Mouse (Mus musculus) stomach, postnatal 0 days (tissue): ENCODE results near the gene Gm14085. TPM values are rescaled to one million over a fixed set of nuclear protein-coding genes. Genes with fewer than 3 reads are reported as not detected.

Source experiments
- ATAC-seq: fragments of 200-750 bp; cut with Nextera tagmentation; 2 replicates; pipeline ENCODE4 v1.8.0; 2017; ENCODE audit not compliant: low FRiP score, low TSS enrichment
- DNase-seq: peaks from one replicate; pipeline ENCODE4 v3.0.0-alpha.2; 2016; ENCODE audit warnings: low spot score
- H3K27ac ChIP-seq: fragments of 300-500 bp; sonication (generic); replicated peaks from 2 replicates; pipeline ENCODE4 v1.5.1; 2014; ENCODE audit warnings: mild to moderate bottlenecking, control low read depth
- H3K27me3 ChIP-seq: fragments of 300-500 bp; sonication (generic); 2 replicates; pipeline ENCODE4 v1.6.1; 2014; ENCODE audit warnings: low read length; ENCODE audit not compliant: control insufficient read depth, insufficient read depth
- H3K36me3 ChIP-seq: fragments of 300-500 bp; sonication (generic); 2 replicates; pipeline ENCODE4 v1.6.1; 2014; ENCODE audit warnings: low read length, mixed read lengths; ENCODE audit not compliant: control insufficient read depth, insufficient read depth
- H3K4me1 ChIP-seq: fragments of 300-500 bp; sonication (generic); replicated peaks from 2 replicates; pipeline ENCODE4 v1.6.1; 2014; ENCODE audit warnings: antibody characterized with exemption; ENCODE audit not compliant: control insufficient read depth, insufficient read depth
- H3K4me2 ChIP-seq: fragments of 300-500 bp; sonication (generic); replicated peaks from 2 replicates; pipeline ENCODE4 v1.6.1; 2014; ENCODE audit warnings: low read depth, mild to moderate bottlenecking, control low read depth, moderate library complexity
- H3K4me3 ChIP-seq: fragments of 300-500 bp; sonication (generic); 2 replicates; pipeline ENCODE4 v1.5.1; 2014; ENCODE audit warnings: low read depth, low read length, control low read depth
- H3K9ac ChIP-seq: fragments of 300-500 bp; sonication (generic); 2 replicates; pipeline ENCODE4 v1.6.1; 2014; ENCODE audit warnings: mild to moderate bottlenecking, low read length, control low read depth, mixed read lengths
- H3K9me3 ChIP-seq: fragments of 300-500 bp; sonication (generic); 2 replicates; pipeline ENCODE4 v1.6.1; 2016; ENCODE audit warnings: low read length; ENCODE audit not compliant: control insufficient read depth
- CTCF ChIP-seq: IDR thresholded peaks from 2 replicates; pipeline ENCODE4 v1.5.1; 2016; ENCODE audit warnings: antibody characterized with exemption, low read depth, mild to moderate bottlenecking, moderate library complexity
- EP300 ChIP-seq: optimal IDR thresholded peaks from 2 replicates; pipeline ENCODE3; 2016; ENCODE audit warnings: antibody characterized with exemption
- WGBS: fragments of 180-500 bp; shearing (Covaris S2); extraction: QIAGEN DNeasy Blood & Tissue Kit; methylation state at CpG from one replicate; pipeline ENCODE4 v1.1.7; 2014; 5-methylcytosine and 5-hydroxymethylcytosine counted together
- polyA plus RNA-seq: library from polyadenylated mRNA; unstranded; fragments of >200 nt; fragmentation: Nextera tagmentation; extraction: Ambion mirVana; gene quantifications from 2 replicates; pipeline ENCODE4 v1.2.1, GENCODE M21; 2015

Gm14085 gene
- polyA plus RNA-seq, 1 experiment from 2014 or later = not detected

DNA sequence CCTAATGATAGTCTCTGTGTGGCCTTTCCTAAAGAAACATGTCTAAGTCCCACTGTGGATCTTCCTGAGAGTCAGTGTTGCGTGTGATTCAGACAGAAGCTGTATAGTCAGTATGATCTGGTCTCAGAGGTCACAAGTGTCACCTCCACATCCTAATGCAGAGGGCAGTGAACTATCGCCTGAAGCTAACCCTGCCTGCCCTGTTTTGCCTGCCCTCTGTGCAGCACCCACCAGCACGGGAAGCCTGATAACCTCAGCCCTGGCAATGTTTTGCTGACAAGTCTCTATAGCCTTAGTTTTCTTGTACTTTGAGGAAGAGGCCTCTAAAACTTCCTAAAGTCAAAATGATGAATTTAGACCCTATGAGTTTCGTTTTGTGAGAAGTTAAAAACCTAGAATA, 85.7 kb downstream of the Gm14085 start:
- WGBS = 80% methylated on average over 4 of the region's 4 CpGs
- TF ChIP-seq EP300 = no peak
- H3K27ac ChIP-seq = no peak overlapping the region
- no peak overlapping the region for H3K4me2 ChIP-seq
- no peaks in the 10 kb centered on the region for H3K4me1 ChIP-seq
- H3K9ac ChIP-seq = no peak overlapping the region
- H3K9me3 ChIP-seq = no peaks in the 10 kb centered on the region
- H3K4me3 ChIP-seq = no peak overlapping the region
- ATAC-seq (no peak), DNase-seq (no peak)
- H3K27me3 ChIP-seq = no peaks in the 10 kb centered on the region
- H3K36me3 ChIP-seq = no peaks in the 10 kb centered on the region

DNA sequence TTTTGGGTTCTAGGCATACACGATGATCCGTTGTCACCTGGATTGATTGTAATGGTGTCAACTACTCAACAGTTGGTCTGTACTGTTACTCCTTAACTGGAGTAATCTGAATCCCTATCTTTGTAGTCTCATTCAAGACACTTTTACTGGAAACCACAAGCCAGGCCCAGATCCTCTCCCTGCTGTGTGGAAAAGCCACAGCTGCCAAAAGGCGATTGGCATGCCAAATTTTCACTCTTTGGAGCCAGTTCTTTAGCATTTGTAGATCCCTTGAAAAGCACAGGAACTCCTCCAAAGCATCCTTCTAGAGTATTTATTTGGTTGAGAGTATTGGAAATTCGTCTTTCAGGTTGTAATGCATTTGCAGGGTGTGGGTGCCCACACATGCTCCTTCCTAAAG, 86.6 kb downstream of the Gm14085 start:
- H3K9me3 ChIP-seq = no peaks in the 10 kb centered on the region
- ATAC-seq = no peak
- H3K27me3 ChIP-seq = no peaks in the 10 kb centered on the region
- H3K4me3 ChIP-seq = no peak overlapping the region
- 72% methylated on average over 4 of the region's 4 CpGs for WGBS
- TF ChIP-seq EP300 (no peak), CTCF (no peak)
- no peak overlapping the region for H3K4me2 ChIP-seq
- H3K36me3 ChIP-seq = no peaks in the 10 kb centered on the region
- no peak overlapping the region for H3K9ac ChIP-seq
- H3K27ac ChIP-seq = no peak overlapping the region
- H3K4me1 ChIP-seq = no peaks in the 10 kb centered on the region
- no peak for DNase-seq

DNA sequence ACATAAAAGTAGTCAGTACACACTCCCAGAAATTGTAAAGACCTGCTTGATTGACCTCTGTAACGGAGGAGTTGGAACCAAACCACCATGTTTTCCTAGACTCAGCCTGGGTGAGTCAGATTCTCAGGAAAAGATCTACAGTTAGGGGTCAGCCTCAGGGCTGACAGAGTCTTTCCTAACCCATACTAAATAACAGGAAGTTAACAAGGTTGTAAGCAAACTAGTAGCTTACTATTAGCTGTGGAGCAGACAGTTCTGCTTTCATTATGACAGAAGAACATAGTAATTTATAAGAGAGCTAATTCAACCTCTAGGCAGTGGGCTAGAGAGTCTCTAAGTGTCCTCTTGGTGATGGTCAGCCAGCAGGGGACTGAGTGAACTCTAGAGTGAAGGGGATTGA, 87.7 kb downstream of the Gm14085 start:
- Histone ChIP-seq H3K27me3 (no peaks in the 10 kb centered on the region), H3K4me1 (no peaks in the 10 kb centered on the region), H3K4me3 (no peak overlapping the region), H3K4me2 (no peak overlapping the region), H3K9me3 (no peaks in the 10 kb centered on the region), H3K9ac (no peak overlapping the region), H3K36me3 (no peaks in the 10 kb centered on the region), H3K27ac (no peak overlapping the region)
- TF ChIP-seq CTCF = no peak
- no peak for TF ChIP-seq EP300
- 71% methylated on average over 1 of the region's 1 CpGs for WGBS
- no peak for DNase-seq
- no peak for ATAC-seq

DNA sequence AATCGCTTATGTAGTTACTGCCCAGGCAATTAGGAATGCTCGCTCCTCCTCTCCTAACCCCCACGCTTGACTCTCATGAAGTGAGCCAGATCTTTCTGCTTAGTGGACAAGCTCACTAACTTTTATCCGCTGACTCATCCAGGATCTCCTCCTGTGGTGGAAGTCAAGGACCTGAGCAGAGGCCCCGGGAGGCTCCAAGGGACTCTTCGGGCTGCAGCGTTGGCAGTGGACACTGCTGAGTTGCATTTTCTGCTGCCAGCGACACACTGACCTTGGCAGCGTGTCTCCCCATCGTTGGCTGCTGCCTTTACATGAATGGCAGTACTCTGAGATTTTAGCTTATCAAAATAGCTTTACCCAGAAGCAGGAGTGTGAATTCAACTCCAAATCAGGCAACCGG, 90.7 kb downstream of the Gm14085 start:
- Histone ChIP-seq H3K36me3 (no peaks in the 10 kb centered on the region), H3K9me3 (no peaks in the 10 kb centered on the region), H3K4me1 (no peaks in the 10 kb centered on the region), H3K27me3 (no peaks in the 10 kb centered on the region), H3K27ac (no peak overlapping the region), H3K4me3 (no peak overlapping the region), H3K9ac (no peak overlapping the region), H3K4me2 (no peak overlapping the region)
- WGBS = 57% methylated on average over 11 of the region's 11 CpGs
- no peak for ATAC-seq
- no peak for TF ChIP-seq CTCF
- no peak for TF ChIP-seq EP300
- no peak for DNase-seq

DNA sequence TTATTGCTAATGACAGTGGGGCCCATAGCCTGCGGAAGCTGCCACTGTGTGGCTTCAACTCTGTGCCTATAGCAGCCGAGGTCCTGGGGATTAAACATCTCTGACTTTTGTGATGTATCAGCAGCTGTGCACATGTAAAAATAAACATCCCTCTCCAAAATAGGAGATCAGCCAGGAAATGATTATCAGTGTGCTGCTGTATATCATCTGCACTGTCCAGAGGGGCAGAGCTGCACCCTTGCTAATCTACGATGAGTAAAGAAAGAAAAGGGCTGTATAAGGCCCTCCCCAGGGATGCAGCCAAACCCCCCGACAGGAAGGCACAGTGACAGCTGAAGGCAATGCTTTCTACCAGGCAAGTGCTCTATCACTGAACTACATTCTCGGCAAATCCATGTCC, 91.6 kb downstream of the Gm14085 start:
- ATAC-seq = no peak
- 21% methylated on average over 5 of the region's 5 CpGs for WGBS

DNA sequence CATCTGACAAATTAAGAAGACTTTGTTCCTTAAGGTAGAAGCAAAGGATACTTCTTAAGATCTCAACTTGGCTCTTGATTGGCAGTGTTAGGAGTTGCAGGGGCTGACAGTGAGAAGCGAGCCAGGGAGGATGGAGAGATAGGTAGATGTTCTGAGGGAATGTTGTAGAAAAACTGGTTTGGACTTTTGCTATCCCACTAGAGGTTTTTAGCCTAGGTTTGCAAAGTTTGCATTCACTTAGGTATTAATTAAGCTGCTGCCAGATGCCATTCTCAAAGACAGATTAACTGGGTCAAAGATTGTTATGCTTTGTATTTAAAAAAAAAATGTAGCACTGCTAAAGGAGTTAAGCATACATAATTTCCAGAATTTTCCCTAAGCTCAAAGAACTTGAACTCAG, 92.6 kb downstream of the Gm14085 start:
- Histone ChIP-seq H3K27ac (no peak overlapping the region), H3K4me2 (no peak overlapping the region), H3K9me3 (no peaks in the 10 kb centered on the region), H3K9ac (no peak overlapping the region), H3K4me3 (no peak overlapping the region), H3K36me3 (no peaks in the 10 kb centered on the region), H3K27me3 (no peaks in the 10 kb centered on the region), H3K4me1 (0 out of 2 replicates have a peak, but pooled peaks cover 3% of the 10 kb centered on the region)
- TF ChIP-seq EP300 (no peak), CTCF (no peak)
- no peak for ATAC-seq
- WGBS = 57% methylated on average over 1 of the region's 1 CpGs
- DNase-seq = no peak

More for the DNA sequence above, 91.6 kb downstream of the Gm14085 start:
- Histone ChIP-seq H3K9ac (no peak overlapping the region), H3K27me3 (no peaks in the 10 kb centered on the region), H3K9me3 (no peaks in the 10 kb centered on the region), H3K4me3 (no peak overlapping the region), H3K4me2 (no peak overlapping the region; the same call in 1 of the 2 replicates), H3K36me3 (no peaks in the 10 kb centered on the region), H3K27ac (no peak overlapping the region), H3K4me1 (0 out of 2 replicates have a peak, but pooled peaks cover 2% of the 10 kb centered on the region)
- no peak for DNase-seq
- TF ChIP-seq CTCF = no peak
- no peak for TF ChIP-seq EP300

Other genes with a start within 250 kb of the Gm14085 start
- gene Duox2, start 186.5 kb upstream of the Gm14085 start, polyA plus RNA-seq = 15.2 and 17.2 TPM in 2 replicates
- 98.8 and 101 TPM in 2 replicates for gene Duoxa2, start 186.0 kb upstream of the Gm14085 start, polyA plus RNA-seq
- 17.3 and 19.4 TPM in 2 replicates for gene Duoxa1, start 171.2 kb upstream of the Gm14085 start, polyA plus RNA-seq
- gene Duox1, start 169.3 kb upstream of the Gm14085 start, polyA plus RNA-seq = 3.5 and 4.3 TPM in 2 replicates
- 1.6 and 1.7 TPM in 2 replicates for gene Shf, start 115.8 kb upstream of the Gm14085 start, polyA plus RNA-seq
- 10.6 and 12.9 TPM in 2 replicates for gene Slc28a2, start 58.5 kb upstream of the Gm14085 start, polyA plus RNA-seq
- 8.5 and 9.3 TPM in 2 replicates for gene Gatm, start 126.4 kb downstream of the Gm14085 start, polyA plus RNA-seq
- 193 and 201 TPM in 2 replicates for gene AA467197, start 152.0 kb downstream of the Gm14085 start, polyA plus RNA-seq
- 9.5 TPM in 2 replicates for gene Slc30a4, start 217.7 kb downstream of the Gm14085 start, polyA plus RNA-seq